Mouse (Mus musculus): ENCODE data around the gene Hmx3.

Hmx3 gene

GRCm38 (mm10) chr7:131542115-131542871, at the start of gene Hmx3:
Gene Hmx3 (plus strand): TSS chr7:131542867.
- CTCF ChIA-PET: no interaction called here

GRCm38 (mm10) chr7:131503739-131504138, 38.9 kb upstream of the Hmx3 start:
- CTCF ChIA-PET: no interaction called here

GRCm38 (mm10) chr7:131539979-131540378, 2.7 kb upstream of the Hmx3 start:
- CTCF ChIA-PET: interaction anchor here (0.6 to 0.9 kb wide), 3 partner anchors 9 to 485 kb away, joined by 3 to 8 read pairs (median 3); partner anchors contain the start of gene Hmx2

- CTCF ChIA-PET: interaction anchor here (0.7 kb wide), 1 partner anchor 16 kb away, joined by 4 read pairs; no protein-coding TSS in a partner anchor
Observed at GRCm38 (mm10) chr7:131541184-131542114, 1.2 kb upstream of the Hmx3 start.

GRCm38 (mm10) chr7:131542872-131543622, 380 bp downstream of the Hmx3 start:
- CTCF ChIA-PET: no interaction called here

- CTCF ChIA-PET: no interaction called here
Observed at GRCm38 (mm10) chr7:131543623-131544481, 1.2 kb downstream of the Hmx3 start.

- CTCF ChIA-PET: interaction anchor here (0.7 kb wide), 1 partner anchor 131 kb away, joined by 5 read pairs; no protein-coding TSS in a partner anchor
Observed at GRCm38 (mm10) chr7:131544871-131545270, 2.2 kb downstream of the Hmx3 start.

GRCm38 (mm10) chr7:131545701-131546385, 3.2 kb downstream of the Hmx3 start:
- CTCF ChIA-PET: interaction anchor here (0.6 to 1.1 kb wide), 2 partner anchors 11 to 20 kb away, joined by 5 to 7 read pairs; no protein-coding TSS in a partner anchor

GRCm38 (mm10) chr7:131546423-131546822, 3.8 kb downstream of the Hmx3 start:
- CTCF ChIA-PET: interaction anchor here (0.6 to 1.1 kb wide), 2 partner anchors 11 to 19 kb away, joined by 5 to 7 read pairs; no protein-coding TSS in a partner anchor

- CTCF ChIA-PET: interaction anchor here (1.1 kb wide), 1 partner anchor 10 kb away, joined by 5 read pairs; no protein-coding TSS in a partner anchor
Observed at GRCm38 (mm10) chr7:131547481-131547880, 4.8 kb downstream of the Hmx3 start.

- CTCF ChIA-PET: interaction anchor here (1.5 kb wide), 1 partner anchor 8 kb away, joined by 8 read pairs; no protein-coding TSS in a partner anchor
Observed at GRCm38 (mm10) chr7:131548473-131548872, 5.8 kb downstream of the Hmx3 start, which contains the start of gene Hmx2. Gene Hmx2 (plus strand): TSS chr7:131548773.

GRCm38 (mm10) chr7:131551471-131551870, 8.8 kb downstream of the Hmx3 start:
- CTCF ChIA-PET: no interaction called here

GRCm38 (mm10) chr7:131551931-131552741, 9.5 kb downstream of the Hmx3 start:
- CTCF ChIA-PET: no interaction called here

- CTCF ChIA-PET: interaction anchor here (0.5 kb wide), 1 partner anchor 704 kb away, joined by 12 read pairs; no protein-coding TSS in a partner anchor
Observed at GRCm38 (mm10) chr7:131552781-131553180, 10.1 kb downstream of the Hmx3 start.

GRCm38 (mm10) chr7:131553771-131554175, 11.1 kb downstream of the Hmx3 start:
- CTCF ChIA-PET: no interaction called here

GRCm38 (mm10) chr7:131554341-131555180, 11.9 kb downstream of the Hmx3 start:
- CTCF ChIA-PET: no interaction called here

GRCm38 (mm10) chr7:131555301-131556081, 12.8 kb downstream of the Hmx3 start:
- CTCF ChIA-PET: interaction anchor here (0.6 kb wide), 1 partner anchor 1893 kb away, joined by 3 read pairs; no protein-coding TSS in a partner anchor
